Mouse (Mus musculus): Measurements from ENCODE around the gene Abl2. TPM values are rescaled to one million over a fixed set of nuclear protein-coding genes. Genes with fewer than 3 reads are reported as not detected.
A peak's percentile ranks its signal among the peaks of the same experiment; 100 is the strongest.
"Not testable (repeated sequence)": the region's sequence is repeated elsewhere in the genome, so short reads cannot be mapped to it uniquely, and the experiment has no call there.

Gene Abl2
- polyA plus RNA-seq, 1 experiment from 2014 or later, result 2.3 TPM

- DNase-seq (ENCODE audit: low spot score) (no peak), ATAC-seq (no peak)
- H3K4me2 ChIP-seq (replicated peaks; ENCODE audit: low read depth, low read length), result no peak overlapping the region
- no peaks in the 10 kb centered on the region for H3K36me3 ChIP-seq (ENCODE audit: insufficient read depth, low read length)
- H3K9ac ChIP-seq (replicated peaks; ENCODE audit: low read depth), result no peak overlapping the region
- no peak overlapping the region for H3K27ac ChIP-seq (ENCODE audit: low read length)
- H3K9me3 ChIP-seq (ENCODE audit: low read length), result no peaks in the 10 kb centered on the region
- no peaks in the 10 kb centered on the region for H3K27me3 ChIP-seq (replicated peaks; ENCODE audit: insufficient read depth, low read length)
- 80% methylated on average over 4 of the region's 4 CpGs for WGBS
- TF ChIP-seq EP300 (IDR thresholded peaks at IDR 0.05) (no peak), CTCF (IDR thresholded peaks at IDR 0.05) (no peak)
- 0 out of 2 replicates have a peak, but pooled peaks cover 9% of the 10 kb centered on the region for H3K4me1 ChIP-seq (ENCODE audit: insufficient read depth, low read depth, low read length)
- H3K4me3 ChIP-seq (ENCODE audit: low read depth, low read length), result no peak overlapping the region
These were observed 98.9 kb downstream of the Abl2 start for GRCm38 (mm10) chr1:156657523-156657922.

DNA sequence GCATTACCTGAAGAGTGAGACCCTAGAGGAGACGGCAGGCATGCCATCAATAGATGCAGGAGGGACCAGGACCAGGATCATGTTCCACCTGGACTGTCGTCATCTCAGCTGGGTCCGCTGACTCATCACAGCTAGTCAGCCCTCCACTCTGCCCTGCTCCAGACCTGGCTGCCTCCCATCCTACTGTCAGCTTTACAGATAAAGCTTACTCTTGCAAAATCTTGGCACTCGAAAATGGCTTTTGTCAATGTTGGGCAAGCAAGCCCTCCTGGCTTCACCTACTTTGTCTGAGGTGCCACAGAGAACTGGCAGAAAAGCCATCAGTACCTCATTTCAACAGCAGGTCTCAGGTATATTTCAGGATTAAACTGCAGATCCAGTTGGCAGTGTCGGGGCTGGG, 100.1 kb downstream of the Abl2 start:
- 69% methylated on average over 5 of the region's 5 CpGs for WGBS

DNA sequence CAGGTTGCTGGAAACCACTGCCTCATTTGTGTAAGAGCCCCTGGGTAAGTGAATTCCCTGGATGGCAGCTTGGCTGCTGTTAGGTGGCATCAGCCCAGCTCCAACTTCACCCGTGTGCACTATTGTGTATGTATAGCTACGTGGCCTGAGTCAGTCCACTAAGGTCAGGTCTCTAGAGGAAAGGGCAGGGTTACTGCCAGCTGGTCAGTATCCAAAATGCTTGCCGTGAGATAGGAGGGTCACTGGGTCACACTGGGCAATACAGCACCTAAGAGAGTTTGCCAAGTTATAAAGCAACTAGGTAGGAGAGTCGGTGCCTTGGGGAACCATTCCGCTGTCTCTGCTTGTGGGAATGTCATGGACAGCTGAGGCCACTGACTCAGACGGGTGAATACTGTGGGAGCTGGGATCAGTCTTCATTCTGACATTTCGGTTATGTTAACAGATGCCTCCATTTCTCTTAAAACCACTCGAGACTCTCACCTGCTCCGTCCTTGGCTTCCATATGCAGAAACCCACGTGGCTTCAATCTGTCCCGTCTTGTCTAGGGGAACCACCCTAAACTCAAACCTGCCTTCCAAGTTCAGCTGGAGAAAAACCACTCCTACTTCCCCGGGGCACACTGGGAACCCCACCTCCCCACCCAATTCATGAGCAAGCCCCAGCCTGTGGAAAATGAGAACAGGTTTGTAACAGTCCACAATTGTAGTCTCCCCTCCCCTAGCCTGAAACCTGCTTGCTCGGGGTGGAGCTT, 101.5 kb downstream of the Abl2 start:
- ATAC-seq (peak; percentile 64), DNase-seq (ENCODE audit: low spot score) (peak; percentile 48)
- Histone ChIP-seq H3K36me3 (ENCODE audit: insufficient read depth, low read length) (no peaks in the 10 kb centered on the region), H3K4me3 (ENCODE audit: low read depth, low read length) (no peak overlapping the region), H3K9ac (replicated peaks; ENCODE audit: low read depth) (no peak overlapping the region), H3K9me3 (ENCODE audit: low read length) (no peaks in the 10 kb centered on the region), H3K4me1 (ENCODE audit: insufficient read depth, low read depth, low read length) (0 out of 2 replicates have a peak, but pooled peaks cover 5% of the 10 kb centered on the region), H3K27ac (ENCODE audit: low read length) (0 out of 2 replicates have a peak overlapping the region, but pooled peaks have one; percentile 9), H3K4me2 (replicated peaks; ENCODE audit: low read depth, low read length) (no peak overlapping the region), H3K27me3 (replicated peaks; ENCODE audit: insufficient read depth, low read length) (no peaks in the 10 kb centered on the region)
- 42% methylated on average over 13 of the region's 13 CpGs for WGBS
- TF ChIP-seq EP300 (IDR thresholded peaks at IDR 0.05) (no peak), CTCF (IDR thresholded peaks at IDR 0.05) (no peak)

More for the DNA sequence above, 100.1 kb downstream of the Abl2 start:
- no peaks in the 10 kb centered on the region for H3K36me3 ChIP-seq (ENCODE audit: insufficient read depth, low read length)
- ATAC-seq, result no peak
- no peak overlapping the region for H3K27ac ChIP-seq (ENCODE audit: low read length)
- H3K4me2 ChIP-seq (replicated peaks; ENCODE audit: low read depth, low read length), result no peak overlapping the region
- no peak for TF ChIP-seq CTCF (IDR thresholded peaks at IDR 0.05)
- TF ChIP-seq EP300 (IDR thresholded peaks at IDR 0.05), result no peak
- no peaks in the 10 kb centered on the region for H3K27me3 ChIP-seq (replicated peaks; ENCODE audit: insufficient read depth, low read length)
- no peak for DNase-seq (ENCODE audit: low spot score)
- H3K9me3 ChIP-seq (ENCODE audit: low read length), result no peaks in the 10 kb centered on the region
- H3K9ac ChIP-seq (replicated peaks; ENCODE audit: low read depth), result no peak overlapping the region
- no peak overlapping the region for H3K4me3 ChIP-seq (ENCODE audit: low read depth, low read length)
- 0 out of 2 replicates have a peak, but pooled peaks cover 9% of the 10 kb centered on the region for H3K4me1 ChIP-seq (ENCODE audit: insufficient read depth, low read depth, low read length)

DNA sequence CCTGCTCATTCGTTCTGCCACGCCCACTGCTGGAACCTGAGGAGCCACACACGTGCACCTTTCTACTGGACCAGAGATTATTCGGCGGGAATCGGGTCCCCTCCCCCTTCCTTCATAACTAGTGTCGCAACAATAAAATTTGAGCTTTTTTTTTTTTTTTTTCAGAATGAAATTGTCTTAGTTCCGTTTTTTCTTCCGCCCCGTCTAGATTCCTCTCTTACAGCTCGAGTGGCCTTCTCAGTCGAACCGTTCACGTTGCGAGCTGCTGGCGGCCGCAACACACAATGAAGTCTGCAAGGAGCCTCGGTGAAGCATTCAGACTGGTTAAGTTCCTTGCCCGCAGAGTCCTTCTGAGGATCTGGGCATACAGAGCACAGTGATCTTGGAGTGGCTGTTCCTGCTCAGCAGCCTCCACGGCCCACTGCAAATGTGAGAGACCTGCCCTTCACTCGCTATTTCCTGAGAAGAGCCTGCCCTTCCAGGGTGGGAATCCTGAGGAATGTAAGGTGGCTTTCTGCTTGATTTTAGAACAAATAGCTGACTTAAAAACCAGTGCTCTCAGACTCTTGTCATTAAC, 102.2 kb downstream of the Abl2 start:
- H3K4me1 ChIP-seq (ENCODE audit: insufficient read depth, low read depth, low read length); H3K9me3 ChIP-seq (ENCODE audit: low read length); DNase-seq (ENCODE audit: low spot score); H3K9ac ChIP-seq (replicated peaks; ENCODE audit: low read depth); H3K4me3 ChIP-seq (ENCODE audit: low read depth, low read length); H3K27me3 ChIP-seq (replicated peaks; ENCODE audit: insufficient read depth, low read length); H3K36me3 ChIP-seq (ENCODE audit: insufficient read depth, low read length): not testable (repeated sequence)
- Histone ChIP-seq H3K27ac (ENCODE audit: low read length) (peak overlapping the region; percentile 33; the same call in 1 of the 2 replicates), H3K4me2 (replicated peaks; ENCODE audit: low read depth, low read length) (0 out of 2 replicates have a peak overlapping the region, but pooled peaks have one; percentile 17)
- WGBS, result 47% methylated on average over 15 of the region's 21 CpGs
- ATAC-seq, result peak; percentile 61

- no peak overlapping the region for H3K9ac ChIP-seq (replicated peaks; ENCODE audit: low read depth)
- 0 out of 2 replicates have a peak, but pooled peaks cover 5% of the 10 kb centered on the region for H3K4me1 ChIP-seq (ENCODE audit: insufficient read depth, low read depth, low read length)
- ATAC-seq (no peak), DNase-seq (ENCODE audit: low spot score) (no peak)
- H3K36me3 ChIP-seq (ENCODE audit: insufficient read depth, low read length), result no peaks in the 10 kb centered on the region
- no peak overlapping the region for H3K27ac ChIP-seq (ENCODE audit: low read length)
- no peak overlapping the region for H3K4me3 ChIP-seq (ENCODE audit: low read depth, low read length)
- H3K27me3 ChIP-seq (replicated peaks; ENCODE audit: insufficient read depth, low read length), result no peaks in the 10 kb centered on the region
- 83% methylated on average over 8 of the region's 8 CpGs for WGBS
- TF ChIP-seq EP300 (IDR thresholded peaks at IDR 0.05) (no peak), CTCF (IDR thresholded peaks at IDR 0.05) (no peak)
- H3K9me3 ChIP-seq (ENCODE audit: low read length), result no peaks in the 10 kb centered on the region
- no peak overlapping the region for H3K4me2 ChIP-seq (replicated peaks; ENCODE audit: low read depth, low read length)
These were observed 107.2 kb downstream of the Abl2 start for GRCm38 (mm10) chr1:156665777-156666176.

GRCm38 (mm10) chr1:156667141-156667926, 108.7 kb downstream of the Abl2 start:
- TF ChIP-seq EP300 (IDR thresholded peaks at IDR 0.05) (peak; percentile 90), CTCF (IDR thresholded peaks at IDR 0.05) (no peak)
- no peaks in the 10 kb centered on the region for H3K36me3 ChIP-seq (ENCODE audit: insufficient read depth, low read length)
- H3K9me3 ChIP-seq (ENCODE audit: low read length), result no peaks in the 10 kb centered on the region
- 0 out of 2 replicates have a peak, but pooled peaks cover 5% of the 10 kb centered on the region for H3K4me1 ChIP-seq (ENCODE audit: insufficient read depth, low read depth, low read length)
- H3K4me2 ChIP-seq (replicated peaks; ENCODE audit: low read depth, low read length), result peak overlapping the region; percentile 22; the same call in 1 of the 2 replicates
- no peak overlapping the region for H3K9ac ChIP-seq (replicated peaks; ENCODE audit: low read depth)
- H3K27ac ChIP-seq (ENCODE audit: low read length), result peak overlapping the region; percentile 86
- 66% methylated on average over 23 of the region's 23 CpGs for WGBS
- ATAC-seq (peak; percentile 89), DNase-seq (ENCODE audit: low spot score) (peak; percentile 94)
- H3K27me3 ChIP-seq (replicated peaks; ENCODE audit: insufficient read depth, low read length), result no peaks in the 10 kb centered on the region
- H3K4me3 ChIP-seq (ENCODE audit: low read depth, low read length), result no peak overlapping the region
